Mouse (Mus musculus) intestine, embryonic 16.5 days (tissue): ENCODE data around the gene Pnpla1. TPM values are rescaled to one million over a fixed set of nuclear protein-coding genes. Genes with fewer than 3 reads are reported as not detected.

Source experiments
- ATAC-seq: fragments of 200-750 bp; cut with Nextera tagmentation; 2 replicates; pipeline ENCODE4 v1.8.0; 2017; ENCODE audit warnings: moderate TSS enrichment, moderate library complexity
- H3K27ac ChIP-seq: fragments of 300-500 bp; sonication (generic); 2 replicates; pipeline ENCODE4 v1.5.1; 2014; ENCODE audit warnings: mild to moderate bottlenecking, low read length
- H3K27me3 ChIP-seq: fragments of 300-500 bp; sonication (generic); replicated peaks from 2 replicates; pipeline ENCODE4 v1.6.1; 2014; ENCODE audit warnings: low read length, control low read depth, mixed read lengths; ENCODE audit not compliant: control insufficient read depth, insufficient read depth
- H3K36me3 ChIP-seq: fragments of 300-500 bp; sonication (generic); 2 replicates; pipeline ENCODE4 v1.6.1; 2014; ENCODE audit warnings: low read length, control low read depth; ENCODE audit not compliant: control insufficient read depth, insufficient read depth
- H3K4me1 ChIP-seq: fragments of 300-500 bp; sonication (generic); 2 replicates; pipeline ENCODE4 v1.6.1; 2014; ENCODE audit warnings: low read length, control low read depth, mixed read lengths; ENCODE audit not compliant: control insufficient read depth, insufficient read depth
- H3K4me2 ChIP-seq: fragments of 300-500 bp; sonication (generic); 2 replicates; pipeline ENCODE4 v1.6.1; 2014; ENCODE audit warnings: low read depth, low read length, control low read depth
- H3K4me3 ChIP-seq: fragments of 300-500 bp; sonication (generic); 2 replicates; pipeline ENCODE4 v1.5.1; 2014; ENCODE audit warnings: mild to moderate bottlenecking, low read length
- H3K9ac ChIP-seq: fragments of 300-500 bp; sonication (generic); 2 replicates; pipeline ENCODE4 v1.6.1; 2014; ENCODE audit warnings: low read depth, low read length
- H3K9me3 ChIP-seq: fragments of 300-500 bp; sonication (generic); 2 replicates; pipeline ENCODE4 v1.6.1; 2016; ENCODE audit warnings: low read length, control low read depth; ENCODE audit not compliant: control insufficient read depth
- WGBS: fragments of 180-500 bp; shearing (Covaris S2); extraction: QIAGEN DNeasy Blood & Tissue Kit; methylation state at CpG from one replicate; pipeline ENCODE4 v1.1.7; 2014; 5-methylcytosine and 5-hydroxymethylcytosine counted together
- polyA plus RNA-seq: library from polyadenylated mRNA; unstranded; fragments of >200 nt; fragmentation: Nextera tagmentation; extraction: Ambion mirVana; gene quantifications from 2 replicates; pipeline ENCODE4 v1.2.1, GENCODE M21; 2015

Pnpla1 gene
- polyA plus RNA-seq, 1 experiment from 2014 or later = 1.9 TPM

DNA sequence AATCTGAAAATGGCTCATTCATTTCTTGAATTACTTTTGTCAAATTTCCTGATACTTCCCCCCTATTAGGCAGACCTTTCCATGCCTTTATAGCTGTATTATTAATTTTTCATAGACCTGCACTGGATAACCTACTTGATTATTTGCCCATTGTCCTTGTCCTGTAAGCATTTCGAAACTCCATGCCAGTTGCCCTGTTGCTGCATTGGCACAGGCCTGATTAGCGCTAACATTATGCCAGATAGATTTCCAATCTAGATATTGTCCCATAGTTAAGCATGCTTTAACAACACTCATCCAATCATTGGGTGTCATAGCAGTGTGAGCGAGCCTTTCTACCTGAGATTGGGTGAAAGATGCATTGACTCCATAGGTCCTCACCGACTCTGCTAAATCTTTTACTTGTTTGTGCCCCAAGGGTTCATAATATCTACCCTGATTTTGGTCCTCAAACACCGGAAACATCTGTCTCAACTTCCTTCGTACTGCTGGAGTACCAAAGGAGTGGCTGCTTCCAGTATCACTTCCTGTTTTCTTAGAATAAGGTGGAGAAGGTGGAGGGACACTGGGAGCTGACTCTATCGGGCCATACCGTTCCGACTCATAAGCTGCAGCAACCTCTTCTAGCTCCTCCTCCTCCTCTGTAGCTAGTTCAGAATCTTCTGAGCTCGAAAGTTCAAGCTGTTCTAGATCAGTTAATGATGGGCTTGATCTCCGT is 36.0 kb downstream of the Pnpla1 start:
- no peak for ATAC-seq
- Histone ChIP-seq H3K9ac (no peak overlapping the region), H3K4me3 (no peak overlapping the region), H3K27me3 (no peaks in the 10 kb centered on the region), H3K4me2 (no peak overlapping the region), H3K36me3 (no peaks in the 10 kb centered on the region), H3K9me3 (no peaks in the 10 kb centered on the region), H3K27ac (no peak overlapping the region), H3K4me1 (no peaks in the 10 kb centered on the region)
- 85% methylated on average over 11 of the region's 11 CpGs for WGBS

DNA sequence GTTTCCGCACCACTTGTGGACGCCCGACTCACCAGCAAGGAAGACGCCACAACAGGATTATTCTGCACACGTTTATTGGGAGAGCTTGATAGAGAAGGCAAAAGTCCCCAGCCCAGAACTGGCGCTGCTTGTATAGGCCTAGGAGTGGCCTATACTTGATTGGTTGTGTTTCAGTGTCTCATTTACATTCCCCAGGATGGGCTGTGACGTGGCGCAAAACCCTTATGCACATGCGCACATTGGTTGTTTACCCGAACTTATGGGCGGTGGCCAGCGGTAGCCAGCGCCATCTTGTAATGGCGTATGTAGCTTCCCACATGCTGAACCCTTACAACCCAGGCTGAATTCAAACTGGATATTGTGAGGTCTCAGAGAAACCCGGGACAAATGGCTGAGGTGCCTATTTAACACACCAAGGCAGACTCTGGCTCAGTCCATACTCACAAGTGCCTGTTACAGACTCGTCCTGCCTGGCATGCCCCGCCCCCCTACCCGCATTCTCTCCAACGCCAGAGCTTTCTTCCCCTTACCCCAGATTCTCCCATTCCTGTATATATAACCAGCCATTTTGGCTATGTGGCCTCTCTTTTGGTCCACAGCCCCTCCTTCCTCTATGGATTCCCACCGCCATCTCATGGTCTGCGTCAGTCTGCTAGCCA is 37.1 kb downstream of the Pnpla1 start:
- Histone ChIP-seq H3K27me3 (no peaks in the 10 kb centered on the region), H3K36me3 (no peaks in the 10 kb centered on the region), H3K27ac (no peak overlapping the region), H3K4me1 (no peaks in the 10 kb centered on the region), H3K9me3 (no peaks in the 10 kb centered on the region), H3K4me3 (no peak overlapping the region), H3K4me2 (no peak overlapping the region), H3K9ac (no peak overlapping the region)
- 92% methylated on average over 21 of the region's 21 CpGs for WGBS
- no peak for ATAC-seq

DNA sequence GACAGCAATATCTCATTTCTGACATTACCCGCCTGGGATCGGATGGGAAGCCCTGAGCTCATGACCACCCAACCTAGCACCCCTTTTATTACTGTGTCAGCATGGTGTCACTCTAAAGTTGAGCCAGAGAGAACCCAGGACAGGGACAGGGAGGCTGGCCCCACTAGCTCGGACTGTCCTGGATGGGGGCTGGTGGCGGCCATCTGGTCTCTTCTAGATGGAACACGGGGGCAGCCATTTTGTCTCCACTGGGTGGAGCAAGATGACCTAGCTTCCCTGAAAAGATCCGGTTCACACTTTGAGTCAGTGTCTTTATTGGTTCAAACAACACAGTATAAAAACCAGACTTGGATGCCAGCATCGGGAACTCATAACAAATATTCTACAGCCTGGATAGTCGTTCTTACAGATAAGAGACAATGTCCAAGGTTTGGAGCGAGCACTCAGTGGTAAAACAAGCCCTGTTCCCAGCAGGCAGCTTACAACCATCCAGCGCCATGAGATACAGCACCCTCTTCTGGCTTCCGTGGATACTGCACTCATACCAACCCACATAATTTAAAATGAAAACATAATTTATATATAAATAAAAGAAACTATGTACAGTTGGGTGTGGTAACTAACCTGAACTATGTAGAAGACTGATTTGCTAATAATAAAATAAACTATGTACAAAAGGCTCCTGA is 38.0 kb downstream of the Pnpla1 start:
- no peak overlapping the region for H3K4me2 ChIP-seq
- no peak overlapping the region for H3K9ac ChIP-seq
- ATAC-seq = no peak
- H3K4me1 ChIP-seq = no peaks in the 10 kb centered on the region
- no peak overlapping the region for H3K4me3 ChIP-seq
- WGBS = 92% methylated on average over 11 of the region's 11 CpGs
- no peaks in the 10 kb centered on the region for H3K9me3 ChIP-seq
- 0 out of 2 replicates have a peak, but pooled peaks cover 2% of the 10 kb centered on the region for H3K36me3 ChIP-seq
- H3K27me3 ChIP-seq = no peaks in the 10 kb centered on the region
- H3K27ac ChIP-seq = no peak overlapping the region

DNA sequence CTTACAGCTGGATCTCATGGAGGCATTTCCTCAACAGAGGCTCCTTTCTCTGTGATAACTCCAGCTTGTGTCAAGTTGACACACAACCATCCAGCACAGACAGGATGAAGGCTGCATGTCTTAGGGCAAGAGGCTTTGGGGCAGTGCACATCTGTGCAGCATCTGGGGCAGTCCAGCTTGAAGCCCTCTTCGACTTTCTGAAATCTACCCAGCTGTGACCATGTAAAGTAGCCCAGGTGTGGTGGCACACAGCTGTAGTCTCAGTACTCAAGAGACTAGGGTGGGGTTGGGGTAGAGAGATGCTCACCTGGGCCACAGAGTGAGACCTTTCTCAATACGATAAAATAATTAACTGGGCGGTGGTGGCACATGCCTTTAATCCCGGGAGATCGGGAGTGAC is 39.6 kb downstream of the Pnpla1 start:
- H3K36me3 ChIP-seq = peaks cover 2% of the 10 kb centered on the region; the same call in 1 of the 2 replicates
- no peak overlapping the region for H3K27ac ChIP-seq
- H3K9me3 ChIP-seq = no peaks in the 10 kb centered on the region
- no peak overlapping the region for H3K9ac ChIP-seq
- no peak overlapping the region for H3K4me2 ChIP-seq
- WGBS = 92% methylated on average over 5 of the region's 5 CpGs
- no peak for ATAC-seq
- no peaks in the 10 kb centered on the region for H3K27me3 ChIP-seq
- H3K4me1 ChIP-seq = no peaks in the 10 kb centered on the region
- H3K4me3 ChIP-seq = no peak overlapping the region

DNA sequence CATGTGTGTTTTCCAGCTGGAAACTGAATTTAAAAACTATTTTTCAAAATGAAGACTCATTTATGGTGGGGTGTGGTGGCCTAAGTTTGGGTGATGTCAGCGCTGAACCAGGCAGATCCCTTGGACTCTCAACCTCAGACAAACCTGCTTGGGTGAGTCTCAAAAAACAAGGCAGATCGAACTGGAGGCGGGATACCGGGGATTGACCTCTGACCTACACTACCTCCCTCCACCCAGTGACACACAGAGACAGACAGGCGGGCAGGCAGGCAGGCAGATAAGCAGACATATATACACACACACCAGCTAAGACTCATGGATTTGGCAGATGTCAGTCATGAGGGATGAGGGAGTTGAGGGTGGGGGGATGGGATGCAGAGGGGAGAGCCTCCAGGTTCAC is 40.0 kb downstream of the Pnpla1 start:
- no peaks in the 10 kb centered on the region for H3K4me1 ChIP-seq
- no peaks in the 10 kb centered on the region for H3K27me3 ChIP-seq
- no peak overlapping the region for H3K4me2 ChIP-seq
- no peak overlapping the region for H3K4me3 ChIP-seq
- H3K27ac ChIP-seq = no peak overlapping the region
- H3K9ac ChIP-seq = no peak overlapping the region
- WGBS = 64% methylated on average over 5 of the region's 5 CpGs
- peaks cover 2% of the 10 kb centered on the region; the same call in 1 of the 2 replicates for H3K36me3 ChIP-seq
- no peak for ATAC-seq
- no peaks in the 10 kb centered on the region for H3K9me3 ChIP-seq

DNA sequence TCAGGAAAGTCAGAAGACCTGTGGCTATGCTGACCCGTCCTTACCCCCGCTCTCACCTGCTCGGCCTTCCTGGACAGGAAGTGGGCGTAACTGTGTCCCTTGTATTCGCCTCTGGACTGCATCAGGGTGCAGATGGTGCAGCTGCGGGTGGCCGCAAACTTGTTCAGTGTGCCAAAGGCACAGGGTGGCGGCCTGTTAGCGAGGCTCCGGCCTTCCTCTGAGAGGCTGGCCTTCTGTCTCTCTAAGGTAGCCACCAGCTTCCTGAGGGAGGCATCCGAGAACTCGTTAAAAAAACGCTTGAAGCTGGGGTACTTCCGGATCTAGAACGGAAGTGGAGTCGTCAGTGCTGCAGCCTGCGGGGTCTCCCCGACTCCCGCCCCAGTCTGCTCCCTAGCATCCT is 41.2 kb downstream of the Pnpla1 start:
- no peak overlapping the region for H3K4me2 ChIP-seq
- H3K4me1 ChIP-seq = no peaks in the 10 kb centered on the region
- no peaks in the 10 kb centered on the region for H3K27me3 ChIP-seq
- no peak overlapping the region for H3K27ac ChIP-seq
- no peaks in the 10 kb centered on the region for H3K9me3 ChIP-seq
- H3K9ac ChIP-seq = no peak overlapping the region
- no peak overlapping the region for H3K4me3 ChIP-seq
- 71% methylated on average over 19 of the region's 19 CpGs for WGBS
- ATAC-seq = no peak
- peaks cover 2% of the 10 kb centered on the region; the same call in 1 of the 2 replicates for H3K36me3 ChIP-seq

DNA sequence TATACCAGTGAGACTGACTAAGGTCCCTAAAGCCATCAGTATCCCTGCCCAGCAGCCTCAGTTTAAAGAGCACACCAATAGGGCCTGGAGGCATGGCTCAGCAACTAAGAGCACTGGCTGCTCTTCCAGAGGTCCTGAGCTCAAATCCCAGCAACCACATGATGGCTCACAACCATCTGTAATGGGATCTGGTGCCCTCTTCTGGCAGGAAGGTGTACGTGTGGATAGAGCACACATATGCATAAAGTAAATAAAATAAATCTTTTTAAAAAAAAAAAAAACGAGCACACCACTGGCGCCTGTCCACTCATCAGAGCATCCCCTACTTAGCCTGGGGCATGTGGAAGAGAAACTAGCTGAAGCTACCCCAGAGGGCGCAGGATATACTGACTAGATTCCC is 43.3 kb downstream of the Pnpla1 start:
- no peaks in the 10 kb centered on the region for H3K27me3 ChIP-seq
- H3K9me3 ChIP-seq = no peaks in the 10 kb centered on the region
- 66% methylated on average over 4 of the region's 4 CpGs for WGBS
- H3K4me2 ChIP-seq = no peak overlapping the region
- H3K4me3 ChIP-seq = no peak overlapping the region
- H3K4me1 ChIP-seq = no peaks in the 10 kb centered on the region
- H3K36me3 ChIP-seq = peaks cover 2% of the 10 kb centered on the region; the same call in 1 of the 2 replicates
- H3K27ac ChIP-seq = no peak overlapping the region
- no peak overlapping the region for H3K9ac ChIP-seq
- no peak for ATAC-seq

DNA sequence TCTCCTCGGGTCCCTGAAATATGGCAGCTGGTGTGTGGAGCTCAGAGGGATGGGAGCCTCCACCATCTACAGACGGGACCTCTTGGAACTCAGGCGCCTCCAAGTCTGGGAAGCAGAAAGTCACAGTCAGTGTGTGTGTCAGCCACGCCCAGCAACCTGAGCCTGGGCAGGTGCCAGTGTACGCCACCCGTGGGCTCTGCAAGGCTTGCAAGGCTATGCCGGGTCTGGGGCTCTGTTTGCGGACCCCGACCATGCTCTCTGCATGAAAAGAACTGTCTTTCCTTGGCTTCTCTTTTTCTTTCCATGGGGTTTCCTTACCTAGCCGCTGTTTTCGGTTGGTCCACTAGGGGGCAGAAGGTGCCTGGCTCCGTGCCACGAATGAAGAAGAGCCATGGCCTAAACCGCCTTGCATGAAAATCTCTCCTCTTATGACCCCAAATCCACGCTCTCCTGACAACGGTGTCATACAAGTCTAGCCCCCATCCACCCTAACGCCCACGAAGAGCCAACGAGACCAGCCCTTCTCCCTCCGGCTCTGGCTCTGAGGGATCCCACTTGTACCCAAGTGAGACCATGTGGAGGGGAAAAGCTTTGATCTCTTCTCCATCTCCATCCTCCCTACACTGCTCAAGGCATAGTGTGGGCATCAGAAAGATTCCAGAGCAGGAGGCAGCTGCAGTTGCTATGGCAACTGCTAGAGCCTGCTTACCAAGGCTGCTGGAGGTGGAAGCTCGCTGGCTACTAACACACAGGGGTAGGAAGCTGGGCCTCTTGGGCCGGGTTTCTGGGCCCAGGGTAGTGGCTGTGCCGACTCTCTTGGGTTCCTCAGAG is 46.5 kb downstream of the Pnpla1 start:
- no peak overlapping the region for H3K9ac ChIP-seq
- 33% methylated on average over 23 of the region's 23 CpGs for WGBS
- H3K27me3 ChIP-seq = no peaks in the 10 kb centered on the region
- no peaks in the 10 kb centered on the region for H3K9me3 ChIP-seq
- no peak overlapping the region for H3K27ac ChIP-seq
- no peak overlapping the region for H3K4me3 ChIP-seq
- H3K4me1 ChIP-seq = peaks cover 7% of the 10 kb centered on the region
- peaks cover 2% of the 10 kb centered on the region; the same call in 1 of the 2 replicates for H3K36me3 ChIP-seq
- H3K4me2 ChIP-seq = no peak overlapping the region
- no peak for ATAC-seq
